Mouse (Mus musculus): Measurements from ENCODE around the gene Nbea. TPM values are rescaled to one million over a fixed set of nuclear protein-coding genes. Genes with fewer than 3 reads are reported as not detected.

The Nbea gene
- polyA plus RNA-seq, 1 experiment from 2014 or later: 17.1 TPM

DNA sequence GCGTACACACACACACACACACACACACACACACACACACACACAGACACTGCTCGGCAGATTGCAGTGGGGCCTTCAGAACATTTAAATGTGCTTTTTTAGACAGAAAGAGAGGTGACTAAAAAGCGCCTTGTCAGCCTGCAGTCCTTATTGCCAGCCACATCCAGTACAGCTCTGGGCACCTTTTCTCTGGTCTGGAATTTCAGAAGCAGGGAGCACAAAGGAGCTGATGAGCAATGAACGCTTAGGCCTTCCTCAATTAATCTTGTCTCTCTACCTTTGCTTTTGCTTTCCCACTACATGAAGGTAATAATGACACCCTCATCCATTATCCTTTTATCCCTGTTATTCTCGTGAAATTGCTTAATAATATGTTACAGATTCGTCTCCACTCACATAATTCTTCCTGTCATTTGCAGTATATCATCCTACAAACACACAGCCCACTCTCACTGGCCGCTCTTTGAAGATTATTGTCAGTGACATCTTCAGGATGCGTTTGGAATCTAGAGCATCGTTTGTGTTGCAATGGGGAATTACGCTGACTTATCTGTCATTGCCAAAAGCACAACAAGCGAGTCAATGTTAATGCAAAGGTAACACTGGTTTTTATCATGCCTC is 432.9 kb downstream of the Nbea start:
- peaks cover 43% of the 10 kb centered on the region for H3K4me1 ChIP-seq
- peaks cover 45% of the 10 kb centered on the region for H3K27me3 ChIP-seq (replicated peaks; ENCODE audit: low read depth, poor library complexity, severe bottlenecking)
- H3K36me3 ChIP-seq (replicated peaks): no peaks in the 10 kb centered on the region
- DNase-seq (ENCODE audit: low spot score): no peak
- WGBS: 61% methylated on average over 11 of the region's 11 CpGs
- no peak overlapping the region for H3K27ac ChIP-seq (replicated peaks)
- no peaks in the 10 kb centered on the region for H3K9me3 ChIP-seq
- H3K4me3 ChIP-seq: no peak overlapping the region

- peaks cover 14% of the 10 kb centered on the region for H3K4me1 ChIP-seq
- 80% methylated on average over 5 of the region's 5 CpGs for WGBS
- no peak for DNase-seq (ENCODE audit: low spot score)
- no peaks in the 10 kb centered on the region for H3K36me3 ChIP-seq (replicated peaks)
- no peaks in the 10 kb centered on the region for H3K9me3 ChIP-seq
- peaks cover 20% of the 10 kb centered on the region; the same call in 1 of the 2 replicates for H3K27me3 ChIP-seq (replicated peaks; ENCODE audit: low read depth, poor library complexity, severe bottlenecking)
- no peak overlapping the region for H3K27ac ChIP-seq (replicated peaks)
- no peak overlapping the region for H3K4me3 ChIP-seq
Measured at GRCm38 (mm10) chr3:55743885-55744284, 439.6 kb downstream of the Nbea start.

- H3K27me3 ChIP-seq (replicated peaks; ENCODE audit: low read depth, poor library complexity, severe bottlenecking): peaks cover 10% of the 10 kb centered on the region; the same call in 1 of the 2 replicates
- no peak overlapping the region for H3K27ac ChIP-seq (replicated peaks)
- H3K9me3 ChIP-seq: no peaks in the 10 kb centered on the region
- no peak for DNase-seq (ENCODE audit: low spot score)
- H3K36me3 ChIP-seq (replicated peaks): no peaks in the 10 kb centered on the region
- peaks cover 8% of the 10 kb centered on the region for H3K4me1 ChIP-seq
- no peak overlapping the region for H3K4me3 ChIP-seq
- 75% methylated on average over 4 of the region's 4 CpGs for WGBS
Measured at GRCm38 (mm10) chr3:55742654-55743053, 440.8 kb downstream of the Nbea start.

DNA sequence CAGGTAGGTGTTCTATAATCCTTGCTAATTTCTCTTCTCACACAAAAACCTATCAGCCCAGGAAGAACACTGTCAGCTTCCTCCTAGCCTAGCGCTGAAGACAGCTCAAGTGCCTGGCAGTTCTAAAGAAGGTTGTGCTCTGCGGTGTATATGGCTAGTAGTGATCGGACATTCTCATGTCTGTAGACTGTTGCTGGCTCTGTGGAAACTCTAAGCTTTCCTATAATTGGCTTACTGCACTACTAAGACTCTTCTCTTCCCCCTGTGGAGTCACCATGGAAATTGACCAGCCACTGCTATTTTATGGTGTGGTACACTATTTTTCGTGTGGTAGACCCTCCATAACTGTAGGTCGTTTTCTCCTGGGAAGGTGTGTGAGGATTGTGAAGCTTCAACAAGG is 441.3 kb downstream of the Nbea start:
- H3K27ac ChIP-seq (replicated peaks): no peak overlapping the region
- H3K27me3 ChIP-seq (replicated peaks; ENCODE audit: low read depth, poor library complexity, severe bottlenecking): 0 out of 2 replicates have a peak, but pooled peaks cover 7% of the 10 kb centered on the region
- no peak overlapping the region for H3K4me3 ChIP-seq
- H3K9me3 ChIP-seq: no peaks in the 10 kb centered on the region
- H3K36me3 ChIP-seq (replicated peaks): no peaks in the 10 kb centered on the region
- WGBS: 84% methylated on average over 5 of the region's 5 CpGs
- peaks cover 6% of the 10 kb centered on the region for H3K4me1 ChIP-seq
- no peak for DNase-seq (ENCODE audit: low spot score)

DNA sequence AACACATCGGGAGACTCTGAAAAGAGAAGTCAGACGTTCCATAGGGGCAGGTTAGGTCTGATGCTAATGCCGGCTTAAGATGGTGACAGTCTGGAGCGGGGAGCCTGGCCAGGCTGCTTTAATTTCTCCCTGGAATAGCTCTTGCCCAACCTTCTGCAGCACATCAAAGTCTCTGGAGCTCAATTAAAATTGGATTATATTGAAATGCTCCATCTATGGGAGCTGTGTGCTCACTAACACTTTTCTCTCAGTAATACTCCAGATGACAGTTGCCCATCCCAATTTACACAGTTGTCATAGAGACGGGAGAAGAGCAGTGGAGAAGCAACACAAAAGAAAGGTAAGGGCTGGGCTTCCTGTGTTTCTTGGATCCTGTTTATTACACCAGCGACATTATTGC is 442.1 kb downstream of the Nbea start:
- Histone ChIP-seq H3K9me3 (no peaks in the 10 kb centered on the region), H3K4me3 (no peak overlapping the region), H3K27me3 (replicated peaks; ENCODE audit: low read depth, poor library complexity, severe bottlenecking) (0 out of 2 replicates have a peak, but pooled peaks cover 4% of the 10 kb centered on the region), H3K4me1 (peaks cover 6% of the 10 kb centered on the region), H3K27ac (replicated peaks) (no peak overlapping the region), H3K36me3 (replicated peaks) (no peaks in the 10 kb centered on the region)
- DNase-seq (ENCODE audit: low spot score): no peak
- WGBS: 71% methylated on average over 6 of the region's 6 CpGs

DNA sequence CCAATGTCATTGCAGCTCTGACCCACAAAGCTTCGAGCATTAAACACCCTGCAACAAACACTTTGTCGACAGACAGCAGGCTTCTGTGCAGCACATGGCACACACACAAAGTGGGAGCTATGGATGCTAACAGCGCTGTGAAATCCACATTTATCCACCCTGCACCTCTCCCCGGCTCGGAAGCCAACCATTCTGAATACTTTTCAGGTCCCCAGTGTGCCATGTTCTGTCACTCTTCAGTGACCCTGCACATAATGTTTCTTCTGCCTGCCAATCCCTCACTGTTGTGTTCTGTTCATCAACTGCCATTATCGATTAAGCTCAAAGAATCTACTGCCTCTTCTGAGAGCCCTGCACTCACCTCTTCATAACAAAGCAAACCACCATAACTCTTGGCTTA is 449.8 kb downstream of the Nbea start:
- H3K4me1 ChIP-seq: peaks cover 7% of the 10 kb centered on the region
- DNase-seq (ENCODE audit: low spot score): no peak
- H3K36me3 ChIP-seq (replicated peaks): no peaks in the 10 kb centered on the region
- H3K27me3 ChIP-seq (replicated peaks; ENCODE audit: low read depth, poor library complexity, severe bottlenecking): no peaks in the 10 kb centered on the region
- H3K4me3 ChIP-seq: no peak overlapping the region
- 70% methylated on average over 6 of the region's 6 CpGs for WGBS
- no peak overlapping the region for H3K27ac ChIP-seq (replicated peaks)
- no peaks in the 10 kb centered on the region for H3K9me3 ChIP-seq

DNA sequence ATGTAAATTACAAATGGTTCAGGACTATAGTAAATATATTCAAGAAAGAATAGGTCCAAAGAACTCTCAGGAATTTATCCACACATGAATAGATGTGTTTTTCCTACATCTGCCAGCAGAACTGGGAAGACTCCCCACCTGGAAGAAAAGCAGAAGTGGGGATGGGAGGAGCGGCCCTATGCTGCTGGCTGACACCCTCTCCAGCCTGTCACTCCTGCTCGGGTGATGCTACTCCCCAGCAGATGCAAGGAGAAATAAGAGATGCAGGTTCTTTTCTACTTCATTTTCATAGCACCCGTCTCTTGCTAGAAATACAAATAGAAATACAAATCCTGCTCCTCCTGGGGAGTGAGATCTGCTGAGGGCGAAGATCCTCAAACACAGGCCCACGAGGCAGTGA is 453.0 kb downstream of the Nbea start:
- H3K36me3 ChIP-seq (replicated peaks): no peaks in the 10 kb centered on the region
- no peaks in the 10 kb centered on the region for H3K9me3 ChIP-seq
- WGBS: 59% methylated on average over 5 of the region's 5 CpGs
- no peaks in the 10 kb centered on the region for H3K27me3 ChIP-seq (replicated peaks; ENCODE audit: low read depth, poor library complexity, severe bottlenecking)
- H3K4me3 ChIP-seq: no peak overlapping the region
- no peak overlapping the region for H3K27ac ChIP-seq (replicated peaks)
- H3K4me1 ChIP-seq: peaks cover 7% of the 10 kb centered on the region
- no peak for DNase-seq (ENCODE audit: low spot score)

DNA sequence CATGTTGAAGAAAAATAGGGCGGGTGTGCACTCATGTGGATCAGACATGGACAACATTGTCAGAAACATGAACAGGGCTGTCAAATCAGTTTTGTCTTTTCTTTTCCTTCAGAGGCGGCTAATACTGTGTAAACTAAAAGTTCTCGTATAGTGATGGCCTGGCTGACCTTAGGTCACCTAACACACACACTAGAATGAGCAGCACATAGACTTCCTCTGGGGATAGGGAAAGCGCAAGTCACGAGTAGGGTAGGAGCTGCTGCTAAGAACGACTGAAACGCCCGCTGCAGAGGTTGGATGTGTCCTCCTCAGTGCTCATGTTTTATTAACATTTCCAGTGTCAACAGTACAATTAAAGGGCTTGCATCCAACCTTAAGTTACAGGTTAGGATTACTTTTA is 453.4 kb downstream of the Nbea start:
- WGBS: 45% methylated on average over 8 of the region's 8 CpGs

GRCm38 (mm10) chr3:55714260-55714659 is 469.2 kb downstream of the Nbea start:
- WGBS: 91% methylated on average over 6 of the region's 6 CpGs
- no peaks in the 10 kb centered on the region for H3K9me3 ChIP-seq
- no peak overlapping the region for H3K27ac ChIP-seq (replicated peaks)
- no peaks in the 10 kb centered on the region for H3K4me1 ChIP-seq
- H3K4me3 ChIP-seq: no peak overlapping the region
- peaks cover 10% of the 10 kb centered on the region for H3K36me3 ChIP-seq (replicated peaks)
- H3K27me3 ChIP-seq (replicated peaks; ENCODE audit: low read depth, poor library complexity, severe bottlenecking): no peaks in the 10 kb centered on the region
- no peak for DNase-seq (ENCODE audit: low spot score)

More for the DNA sequence above, 453.4 kb downstream of the Nbea start:
- no peak for DNase-seq (ENCODE audit: low spot score)
- Histone ChIP-seq H3K4me1 (peaks cover 7% of the 10 kb centered on the region), H3K4me3 (no peak overlapping the region), H3K27me3 (replicated peaks; ENCODE audit: low read depth, poor library complexity, severe bottlenecking) (no peaks in the 10 kb centered on the region), H3K27ac (replicated peaks) (no peak overlapping the region), H3K36me3 (replicated peaks) (no peaks in the 10 kb centered on the region), H3K9me3 (no peaks in the 10 kb centered on the region)

DNA sequence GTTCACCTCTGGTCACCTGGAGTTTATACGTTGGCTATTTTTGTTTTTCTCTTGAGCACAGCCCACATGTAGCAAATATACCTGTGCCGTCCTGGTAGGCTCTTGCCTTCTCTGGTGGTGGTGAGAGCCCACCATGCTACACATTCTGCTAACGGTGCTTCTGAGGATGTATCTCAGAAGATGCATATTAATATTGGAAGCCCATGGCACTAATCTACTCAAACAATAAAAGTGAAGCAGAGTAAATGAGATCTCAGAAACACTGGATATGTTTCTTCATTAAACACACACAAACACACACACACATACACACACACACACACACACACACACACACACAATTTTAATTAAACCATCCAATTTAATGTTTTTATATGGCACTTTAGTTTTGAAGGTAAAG is 469.6 kb downstream of the Nbea start:
- no peaks in the 10 kb centered on the region for H3K4me1 ChIP-seq
- H3K36me3 ChIP-seq (replicated peaks): peaks cover 12% of the 10 kb centered on the region
- DNase-seq (ENCODE audit: low spot score): no peak
- H3K4me3 ChIP-seq: no peak overlapping the region
- H3K9me3 ChIP-seq: no peaks in the 10 kb centered on the region
- WGBS: 92% methylated on average over 3 of the region's 3 CpGs
- no peak overlapping the region for H3K27ac ChIP-seq (replicated peaks)
- H3K27me3 ChIP-seq (replicated peaks; ENCODE audit: low read depth, poor library complexity, severe bottlenecking): no peaks in the 10 kb centered on the region

- Histone ChIP-seq H3K4me3 (no peak overlapping the region), H3K27me3 (replicated peaks; ENCODE audit: low read depth, poor library complexity, severe bottlenecking) (no peaks in the 10 kb centered on the region), H3K27ac (replicated peaks) (no peak overlapping the region), H3K9me3 (no peaks in the 10 kb centered on the region), H3K36me3 (replicated peaks) (peaks cover 14% of the 10 kb centered on the region), H3K4me1 (no peaks in the 10 kb centered on the region)
- WGBS: 95% methylated on average over 4 of the region's 4 CpGs
- no peak for DNase-seq (ENCODE audit: low spot score)
Measured at GRCm38 (mm10) chr3:55710300-55710699, 473.2 kb downstream of the Nbea start.

- Histone ChIP-seq H3K27me3 (replicated peaks; ENCODE audit: low read depth, poor library complexity, severe bottlenecking) (no peaks in the 10 kb centered on the region), H3K36me3 (replicated peaks) (no peaks in the 10 kb centered on the region), H3K4me1 (0 out of 2 replicates have a peak, but pooled peaks cover 4% of the 10 kb centered on the region), H3K9me3 (no peaks in the 10 kb centered on the region), H3K27ac (replicated peaks) (no peak overlapping the region), H3K4me3 (no peak overlapping the region)
- WGBS: 87% methylated on average over 6 of the region's 6 CpGs
- DNase-seq (ENCODE audit: low spot score): no peak
Measured at GRCm38 (mm10) chr3:55701632-55702031, 481.9 kb downstream of the Nbea start.

- H3K4me1 ChIP-seq: 0 out of 2 replicates have a peak, but pooled peaks cover 4% of the 10 kb centered on the region
- H3K36me3 ChIP-seq (replicated peaks): no peaks in the 10 kb centered on the region
- H3K9me3 ChIP-seq: no peaks in the 10 kb centered on the region
- no peaks in the 10 kb centered on the region for H3K27me3 ChIP-seq (replicated peaks; ENCODE audit: low read depth, poor library complexity, severe bottlenecking)
- WGBS: 96% methylated on average over 2 of the region's 2 CpGs
- DNase-seq (ENCODE audit: low spot score): no peak
- H3K27ac ChIP-seq (replicated peaks): no peak overlapping the region
- H3K4me3 ChIP-seq: no peak overlapping the region
Measured at GRCm38 (mm10) chr3:55697174-55697573, 486.3 kb downstream of the Nbea start.
